Mouse (Mus musculus) brain, embryonic 14.5 days (tissue): ENCODE data around the gene Slc5a10. TPM values are rescaled to one million over a fixed set of nuclear protein-coding genes. Genes with fewer than 3 reads are reported as not detected.
A peak's percentile ranks its signal among the peaks of the same experiment; 100 is the strongest.
"Not testable (repeated sequence)": the region's sequence is repeated elsewhere in the genome, so short reads cannot be mapped to it uniquely, and the experiment has no call there.

ENCODE experiments used
- DNase-seq: peaks from one replicate; pipeline ENCODE4 v3.0.0-alpha.2; 2011; ENCODE audit warnings: low read depth
- CTCF ChIP-seq: fragments of 200-500 bp; IDR thresholded peaks from 2 replicates; pipeline ENCODE4 v1.5.1; 2012; ENCODE audit warnings: inconsistent platforms, mild to moderate bottlenecking, moderate library complexity, borderline replicate concordance; ENCODE audit not compliant: insufficient read depth, insufficient read length; ENCODE audit errors: extremely low read depth
- POLR2A ChIP-seq: fragments of 200-500 bp; IDR thresholded peaks from 2 replicates; pipeline ENCODE4 v1.6.1; 2012; ENCODE audit warnings: mild to moderate bottlenecking, inconsistent platforms, borderline replicate concordance; ENCODE audit not compliant: poor library complexity, insufficient read depth, insufficient read length, severe bottlenecking; ENCODE audit errors: extremely low read depth
- polyA plus RNA-seq: library from polyadenylated mRNA; depleted of rRNA; stranded (reverse); fragments of >200 nt; gene quantifications from 2 replicates; pipeline ENCODE4 v1.2.3, GENCODE M21; 2012

Slc5a10 gene
- polyA plus RNA-seq, 1 experiment, result 0.11 TPM

- peak; percentile 41 for DNase-seq
- TF ChIP-seq POLR2A (no peak), CTCF (no peak)
Measured at GRCm38 (mm10) chr11:61644576-61645326, 75.9 kb downstream of the Slc5a10 start.

DNA sequence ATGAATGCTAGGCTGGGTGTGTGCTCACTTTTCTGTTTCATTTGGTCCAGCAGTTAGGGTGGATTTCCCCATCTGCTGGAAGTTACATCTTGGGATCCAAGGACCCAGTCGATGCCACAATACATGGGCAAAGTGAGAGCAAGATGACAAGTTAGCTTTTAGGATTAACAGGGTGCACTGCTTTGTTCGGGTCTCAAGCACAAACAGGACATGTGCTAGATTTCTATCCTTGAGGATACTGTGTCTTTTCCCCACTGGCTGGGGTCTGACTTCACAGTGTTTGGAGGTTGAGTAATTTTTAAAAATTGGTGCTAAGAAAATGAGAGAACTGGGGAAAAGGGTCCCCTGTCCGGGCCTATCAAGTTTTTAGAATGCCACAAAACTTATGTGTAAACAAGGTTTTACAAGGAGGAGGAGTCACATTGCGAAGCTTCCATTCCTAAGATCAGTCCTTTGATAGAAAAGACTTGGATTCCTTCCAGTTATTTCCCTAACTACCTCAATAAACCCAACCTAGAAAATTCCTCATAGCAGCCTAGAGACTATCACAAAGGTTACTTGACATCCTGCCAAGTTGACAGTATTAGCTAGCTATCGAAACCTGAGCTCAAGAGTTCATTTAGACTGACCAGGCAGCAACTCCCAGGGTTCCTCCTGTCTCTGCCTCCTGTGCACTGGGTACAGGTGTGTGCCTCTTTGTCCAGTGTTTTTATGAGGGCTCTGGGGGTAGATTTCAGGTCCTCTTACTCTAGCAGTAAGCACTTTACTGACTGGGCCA, 77.3 kb downstream of the Slc5a10 start:
- TF ChIP-seq CTCF (no peak), POLR2A (no peak)
- DNase-seq, result no peak

DNA sequence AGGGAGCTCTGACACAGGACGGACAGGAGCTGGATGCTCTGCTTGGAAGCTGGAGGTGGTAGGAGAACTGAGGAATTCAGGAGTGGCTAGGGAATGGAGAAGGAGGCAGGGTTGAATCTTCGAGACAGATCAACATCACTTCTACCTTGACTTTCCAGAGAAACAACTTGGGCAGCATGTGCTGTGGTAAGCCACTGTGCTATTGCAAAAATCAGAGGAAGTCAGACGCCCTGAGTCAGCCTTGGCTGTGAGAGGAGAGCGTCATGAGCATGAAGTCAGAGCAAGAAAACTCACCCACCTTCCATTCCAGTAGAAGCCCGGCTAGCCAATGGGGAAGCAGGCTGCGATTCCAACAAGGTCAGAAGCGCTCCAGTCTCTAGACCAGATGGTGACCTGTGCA, 78.5 kb downstream of the Slc5a10 start:
- DNase-seq, result no peak
- TF ChIP-seq POLR2A, result no peak
- no peak for TF ChIP-seq CTCF

- DNase-seq, result not testable (repeated sequence)
Measured at GRCm38 (mm10) chr11:61640585-61640984, 80.0 kb downstream of the Slc5a10 start.

DNA sequence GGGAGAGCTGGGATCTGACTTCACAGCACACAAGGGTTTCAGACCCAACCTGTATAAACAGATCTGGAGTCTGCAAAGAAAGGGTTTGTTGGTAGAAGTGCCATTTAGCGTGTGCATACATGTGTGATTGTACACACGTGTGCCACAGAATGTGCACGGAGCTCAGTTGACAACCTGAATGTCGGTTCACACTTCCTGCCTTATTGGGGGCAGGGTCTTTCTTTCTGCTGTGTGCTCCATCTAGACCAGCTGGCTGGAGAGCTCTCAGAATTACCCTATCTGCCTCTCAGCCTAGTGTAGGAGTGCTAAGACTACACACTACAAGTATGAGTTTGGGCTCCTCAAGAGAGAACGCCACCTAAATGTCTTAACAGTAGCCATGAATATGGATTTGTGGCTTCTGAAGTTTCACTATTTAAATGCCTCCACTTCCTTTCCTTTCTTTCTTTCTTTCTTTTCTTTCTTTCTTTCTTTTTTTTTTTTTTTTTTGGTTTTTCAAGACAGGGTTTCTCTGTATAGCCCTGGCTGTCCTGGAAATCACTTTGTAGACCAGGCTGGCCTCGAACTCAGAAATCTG, 80.9 kb downstream of the Slc5a10 start:
- DNase-seq, result no peak
- TF ChIP-seq POLR2A (no peak), CTCF (no peak)

DNA sequence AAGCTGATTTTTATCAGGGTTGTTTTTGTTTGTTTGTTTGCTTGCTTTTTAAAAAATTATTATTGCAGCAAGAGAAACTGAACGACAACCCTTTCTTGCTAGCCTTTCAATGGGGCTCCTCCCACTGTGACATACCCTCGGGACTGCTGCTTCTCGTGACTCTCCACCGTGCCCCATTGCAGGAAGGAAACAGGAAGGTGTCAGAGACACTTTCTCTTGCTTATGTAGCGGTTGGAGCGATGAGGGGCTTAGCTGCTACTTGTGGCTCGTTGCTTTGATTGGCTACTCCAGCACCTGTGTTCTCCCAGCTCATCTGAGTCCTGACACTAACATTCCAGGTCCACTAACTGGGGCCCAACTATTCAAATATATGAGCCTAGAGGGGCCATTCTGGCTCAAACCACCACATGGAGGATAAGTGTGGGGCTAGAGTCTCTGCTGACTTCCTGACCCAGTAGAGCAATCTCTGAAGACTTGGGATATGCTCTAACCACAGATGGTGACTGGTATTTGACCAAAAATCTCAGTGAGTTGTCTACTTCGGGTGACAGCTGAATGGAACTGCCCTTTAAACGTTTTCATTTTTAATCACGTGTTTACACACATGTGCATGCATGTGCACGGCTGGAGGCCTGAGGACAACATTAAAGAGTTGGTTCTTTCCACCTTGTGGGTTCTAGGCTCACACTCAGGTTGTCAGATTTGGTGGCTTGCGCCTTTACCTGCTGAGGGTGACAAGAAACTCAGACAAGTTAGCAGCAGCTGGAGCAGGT, 81.7 kb downstream of the Slc5a10 start:
- DNase-seq, result no peak
- TF ChIP-seq CTCF (no peak), POLR2A (no peak)

GRCm38 (mm10) chr11:61637856-61638255, 82.8 kb downstream of the Slc5a10 start:
- TF ChIP-seq CTCF, result no peak
- TF ChIP-seq POLR2A, result no peak
- DNase-seq, result no peak

DNA sequence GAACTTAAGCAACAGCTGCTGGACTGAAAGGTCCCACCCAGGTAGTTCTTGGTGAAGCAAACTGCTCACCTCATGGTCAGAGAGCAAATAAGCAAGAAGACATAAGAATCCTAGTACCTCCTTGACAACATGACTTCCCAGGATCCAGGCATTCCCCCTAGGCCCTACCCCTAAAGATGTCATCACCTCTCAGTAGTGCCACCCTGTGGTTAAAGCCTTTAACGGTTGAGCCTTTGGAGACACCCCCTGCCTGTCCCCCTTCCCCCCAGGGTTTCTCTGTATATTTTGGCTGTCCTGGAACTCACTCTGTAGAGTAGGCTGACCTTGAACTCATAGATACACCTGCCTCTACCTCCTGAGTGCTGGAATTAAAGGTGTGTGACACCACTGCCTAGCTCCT, 83.2 kb downstream of the Slc5a10 start:
- TF ChIP-seq POLR2A, result no peak
- no peak for TF ChIP-seq CTCF
- no peak for DNase-seq

DNA sequence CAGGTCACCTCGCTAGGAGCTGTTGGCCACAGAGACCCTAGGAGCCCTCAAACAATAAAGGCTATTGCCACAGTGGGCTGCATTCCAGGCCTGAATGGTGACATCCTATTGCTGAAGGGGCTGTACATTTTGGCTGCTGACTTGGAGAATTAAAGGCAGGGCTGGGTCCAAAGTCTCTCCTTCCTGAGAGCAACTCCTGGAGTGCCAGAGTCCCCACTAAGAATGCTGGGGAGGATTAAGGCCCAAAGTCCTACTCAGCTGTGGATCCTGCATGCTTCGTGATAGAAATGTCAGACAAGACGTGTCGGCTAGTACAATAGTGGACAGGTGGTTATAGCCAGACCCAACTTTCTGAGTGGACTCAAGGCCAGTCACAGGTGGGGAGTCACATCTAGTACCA, 84.3 kb downstream of the Slc5a10 start:
- not testable (repeated sequence) for DNase-seq

DNA sequence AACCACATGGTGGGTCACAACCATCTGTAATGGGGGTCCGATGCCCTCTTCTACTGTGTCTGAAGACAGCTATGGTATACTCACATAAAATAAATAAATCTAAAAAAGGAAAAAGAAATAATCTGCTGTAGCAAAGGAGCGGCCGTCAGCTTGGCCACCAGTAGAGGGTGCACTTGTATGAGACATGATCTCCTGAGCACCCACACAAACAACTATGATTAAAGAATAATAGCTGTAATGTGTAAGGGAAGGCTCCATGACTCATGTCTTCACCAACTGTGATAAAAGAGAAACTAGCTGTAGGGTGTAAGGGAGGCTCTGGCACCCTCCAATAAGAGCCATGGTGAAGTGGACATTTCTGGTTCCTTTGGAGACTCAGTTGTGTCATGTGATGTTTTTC, 91.0 kb downstream of the Slc5a10 start:
- DNase-seq, result peak; percentile 22
- TF ChIP-seq CTCF (peak; percentile 59; the same call in 1 of the 2 replicates), POLR2A (no peak)

DNA sequence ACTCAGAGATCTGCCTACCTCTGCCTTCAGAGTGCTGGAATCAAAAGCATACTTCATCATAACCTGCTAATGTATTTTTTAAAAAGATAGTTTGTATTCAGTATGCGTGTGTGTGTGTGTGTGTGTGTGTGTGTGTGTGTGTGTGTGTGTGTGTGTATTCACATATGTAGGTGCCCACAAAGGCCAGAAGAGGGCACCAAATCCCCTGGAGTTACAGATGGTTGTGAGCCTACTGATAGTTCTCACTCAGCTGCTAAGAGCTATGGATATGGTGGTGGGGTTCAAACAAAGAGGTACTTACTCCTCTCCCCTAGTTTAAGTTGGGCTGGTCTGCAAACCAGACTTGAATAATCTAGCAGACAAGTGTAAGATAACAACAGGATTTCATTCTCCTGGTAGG, 94.1 kb downstream of the Slc5a10 start:
- no peak for DNase-seq
- no peak for TF ChIP-seq CTCF
- TF ChIP-seq POLR2A, result no peak
